Mouse (Mus musculus): Measurements from ENCODE around the gene Efcab6. TPM values are rescaled to one million over a fixed set of nuclear protein-coding genes. Genes with fewer than 3 reads are reported as not detected.

Efcab6 gene
- total and polyA plus RNA-seq, 3 experiments, result not detected

DNA sequence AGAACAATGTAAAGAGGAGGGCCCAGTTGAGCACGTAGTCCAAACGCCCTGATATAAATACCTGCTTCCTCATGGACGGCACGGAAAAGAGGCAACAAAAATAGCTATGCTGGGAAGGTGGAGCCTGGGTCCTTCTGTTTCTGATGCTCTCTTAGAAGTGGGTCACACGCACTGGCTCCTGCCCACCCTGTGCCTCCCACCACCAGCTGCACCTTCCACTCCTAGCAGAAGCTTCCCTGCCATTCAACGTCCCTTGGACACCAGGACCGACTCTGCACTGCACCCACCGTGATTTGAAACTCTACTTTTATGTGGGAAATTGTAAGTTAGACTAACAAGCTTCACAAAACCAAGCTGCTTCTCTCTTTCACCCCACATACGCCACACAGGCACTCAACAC is 12.8 kb downstream of the Efcab6 start:
- H3K27ac ChIP-seq (ENCODE audit: control insufficient read depth, low read depth, low read length), result no peak overlapping the region
- no peaks in the 10 kb centered on the region for H3K27me3 ChIP-seq (ENCODE audit: control insufficient read depth in 1 of 2, insufficient read depth in 2 of 2, low read length in 2 of 2)
- H3K36me3 ChIP-seq (ENCODE audit: control insufficient read depth in 1 of 2, insufficient read depth in 2 of 2, low read length in 2 of 2), result no peaks in the 10 kb centered on the region
- H3K9me3 ChIP-seq (replicated peaks; ENCODE audit: insufficient read depth, low read length), result no peaks in the 10 kb centered on the region
- H3K4me1 ChIP-seq (ENCODE audit: control insufficient read depth in 1 of 2, insufficient read depth in 2 of 2, low read length in 2 of 2), result no peaks in the 10 kb centered on the region
- no peak overlapping the region for H3K4me3 ChIP-seq (ENCODE audit: control insufficient read depth in 1 of 2, insufficient read depth in 1 of 2, low read depth in 2 of 2, low read length in 2 of 2)
- no peak for DNase-seq (ENCODE audit: low read depth, low spot score)
- TF ChIP-seq SIN3A (IDR thresholded peaks at IDR 0.05; ENCODE audit: low read length), result no peak
- TF ChIP-seq MYB (IDR thresholded peaks at IDR 0.05; ENCODE audit: low read depth, low read length), result no peak
- TF ChIP-seq NELFE (IDR thresholded peaks at IDR 0.05; ENCODE audit: low read depth, low read length), result no peak
- no peak for TF ChIP-seq USF1 (IDR thresholded peaks at IDR 0.05; ENCODE audit: low read depth, low read length)
- TF ChIP-seq CHD2 (IDR thresholded peaks at IDR 0.05; ENCODE audit: low read length), result no peak
- no peak for TF ChIP-seq RAD21 (IDR thresholded peaks at IDR 0.05; ENCODE audit: low read depth, low read length)
- TF ChIP-seq KAT2A (conservative IDR thresholded peaks at IDR 0.05; ENCODE audit: low read depth, low read length), result no peak
- no peak for TF ChIP-seq JUND (IDR thresholded peaks at IDR 0.05; ENCODE audit: low read depth, low read length)
- TF ChIP-seq MAZ (IDR thresholded peaks at IDR 0.05; ENCODE audit: low read depth, low read length), result no peak
- no peak for TF ChIP-seq ZKSCAN1 (IDR thresholded peaks at IDR 0.05; ENCODE audit: low read depth, low read length)
- TF ChIP-seq TAL1 (IDR thresholded peaks at IDR 0.05; ENCODE audit: low read length), result no peak
- no peak for TF ChIP-seq RCOR1 (IDR thresholded peaks at IDR 0.05; ENCODE audit: low read depth, low read length)
- TF ChIP-seq USF2 (IDR thresholded peaks at IDR 0.05; ENCODE audit: borderline replicate concordance in 1 of 2, insufficient read depth in 1 of 2, low read depth in 1 of 2, low read length in 2 of 2), result no peak
- TF ChIP-seq MXI1 (IDR thresholded peaks at IDR 0.05; ENCODE audit: low read depth, low read length), result no peak
- TF ChIP-seq MEF2A (IDR thresholded peaks at IDR 0.05; ENCODE audit: extremely low read depth, insufficient replicate concordance, low read depth, low read length, poor library complexity, severe bottlenecking), result no peak
- TF ChIP-seq EP300 (IDR thresholded peaks at IDR 0.05; ENCODE audit: low read depth in 1 of 2, low read length in 2 of 2), result no peak
- H3K9ac ChIP-seq (ENCODE audit: control insufficient read depth, low read depth, low read length, poor library complexity, severe bottlenecking), result no peak overlapping the region
- H3K79me2 ChIP-seq (ENCODE audit: control insufficient read depth, insufficient read depth, low read length, poor library complexity), result no peaks in the 10 kb centered on the region

GRCm38 (mm10) chr15:84049570-84049969 is 15.6 kb downstream of the Efcab6 start:
- Histone ChIP-seq H3K9ac (ENCODE audit: control insufficient read depth, low read depth, low read length, poor library complexity, severe bottlenecking) (no peak overlapping the region), H3K36me3 (ENCODE audit: control insufficient read depth in 1 of 2, insufficient read depth in 2 of 2, low read length in 2 of 2) (no peaks in the 10 kb centered on the region), H3K9me3 (replicated peaks; ENCODE audit: insufficient read depth, low read length) (no peaks in the 10 kb centered on the region), H3K27ac (ENCODE audit: control insufficient read depth, low read depth, low read length) (no peak overlapping the region), H3K27me3 (ENCODE audit: control insufficient read depth in 1 of 2, insufficient read depth in 2 of 2, low read length in 2 of 2) (no peaks in the 10 kb centered on the region), H3K4me1 (ENCODE audit: control insufficient read depth in 1 of 2, insufficient read depth in 2 of 2, low read length in 2 of 2) (no peaks in the 10 kb centered on the region), H3K4me3 (ENCODE audit: control insufficient read depth in 1 of 2, insufficient read depth in 1 of 2, low read depth in 2 of 2, low read length in 2 of 2) (no peak overlapping the region), H3K79me2 (ENCODE audit: control insufficient read depth, insufficient read depth, low read length, poor library complexity) (no peaks in the 10 kb centered on the region)
- TF ChIP-seq ZNF384 (IDR thresholded peaks at IDR 0.05; ENCODE audit: low read depth, low read length), result no peak
- TF ChIP-seq GABPA (IDR thresholded peaks at IDR 0.05; ENCODE audit: low read depth, low read length), result no peak
- no peak for TF ChIP-seq JUND (IDR thresholded peaks at IDR 0.05; ENCODE audit: low read depth, low read length)
- TF ChIP-seq BHLHE40 (IDR thresholded peaks at IDR 0.05; ENCODE audit: borderline replicate concordance, low read depth, low read length), result no peak
- TF ChIP-seq MAFK (IDR thresholded peaks at IDR 0.05; ENCODE audit: borderline replicate concordance, low read depth, low read length), result no peak
- TF ChIP-seq HCFC1 (IDR thresholded peaks at IDR 0.05; ENCODE audit: low read depth, low read length), result no peak
- no peak for TF ChIP-seq USF2 (IDR thresholded peaks at IDR 0.05; ENCODE audit: borderline replicate concordance in 1 of 2, insufficient read depth in 1 of 2, low read depth in 1 of 2, low read length in 2 of 2)
- TF ChIP-seq MAX (IDR thresholded peaks at IDR 0.05; ENCODE audit: low read length), result no peak
- TF ChIP-seq SMC3 (IDR thresholded peaks at IDR 0.05; ENCODE audit: low read depth, low read length), result no peak
- no peak for DNase-seq (ENCODE audit: low read depth, low spot score)
